Mouse (Mus musculus): ENCODE measurements around the gene Arhgap27.
A peak's percentile ranks its signal among the peaks of the same experiment; 100 is the strongest.

The Arhgap27 gene

GRCm38 (mm10) chr11:103356032-103356571 lies 7.4 kb downstream of the Arhgap27 start:
- peak; percentile 47 for DNase-seq (ENCODE audit: low spot score)

DNA sequence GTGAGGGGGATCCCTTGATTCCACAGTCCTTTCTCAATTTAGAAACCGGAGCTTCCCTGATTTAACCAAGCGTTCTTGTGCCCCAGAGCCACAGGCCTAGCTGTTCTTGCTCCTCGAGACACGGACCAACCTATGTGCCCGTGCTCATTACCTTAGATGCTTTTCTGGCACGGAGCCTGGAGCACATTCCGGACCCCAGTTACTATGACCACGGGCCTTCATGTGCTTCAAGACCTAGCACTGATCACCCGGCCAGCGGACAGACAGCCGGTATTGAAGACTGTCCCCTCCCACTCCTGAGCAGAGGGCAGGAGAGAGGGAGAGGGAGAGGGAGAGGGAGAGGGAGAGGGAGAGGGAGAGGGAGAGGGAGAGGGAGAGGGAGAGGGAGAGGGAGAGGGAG lies 8.2 kb downstream of the Arhgap27 start:
- DNase-seq (ENCODE audit: low spot score), result no peak

DNA sequence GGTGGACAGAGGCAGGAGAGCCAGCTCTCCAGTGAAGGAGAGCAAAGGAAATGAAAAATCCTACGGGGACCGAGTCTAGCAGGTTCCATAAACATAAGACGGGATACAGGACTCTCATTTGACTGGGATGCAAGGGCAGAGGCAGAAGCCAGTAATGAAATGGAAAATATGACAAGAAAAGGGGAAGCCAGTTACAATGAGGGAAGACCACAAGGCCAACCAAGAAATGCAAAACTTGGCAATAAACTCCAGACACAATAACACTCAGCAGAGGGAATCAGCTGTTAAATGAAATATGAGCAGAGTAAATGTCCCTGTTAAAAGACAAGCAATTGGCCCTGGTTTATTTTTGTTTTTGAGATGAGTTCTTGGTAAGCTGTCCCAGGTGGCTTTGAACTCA lies 9.5 kb downstream of the Arhgap27 start:
- DNase-seq (ENCODE audit: low spot score), result no peak

DNA sequence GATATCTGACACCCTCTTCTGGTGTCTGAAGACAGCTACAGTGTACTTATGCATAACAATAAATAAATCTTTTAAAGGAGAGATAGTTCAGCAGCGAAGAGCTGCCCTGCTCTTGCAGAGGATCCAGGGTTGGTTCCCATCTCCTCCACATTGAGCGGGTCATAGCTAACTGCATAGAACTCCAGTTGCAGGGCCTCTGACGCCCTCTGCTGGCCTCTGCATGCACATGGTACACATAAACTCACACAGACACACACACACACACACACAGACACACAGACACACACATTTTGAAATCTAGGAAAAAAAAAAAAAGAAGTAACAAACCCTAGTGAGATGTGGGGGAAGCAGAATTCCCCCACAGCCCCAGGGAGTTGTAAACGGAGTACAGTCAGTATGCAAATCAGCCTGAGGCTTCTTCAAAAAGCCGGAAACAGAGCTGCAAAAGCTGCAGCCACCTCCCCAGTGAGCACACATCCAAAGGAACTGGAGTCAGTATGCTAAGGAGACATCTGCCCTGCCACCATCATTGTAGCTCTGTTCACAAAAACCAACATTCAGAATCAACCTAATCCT lies 11.2 kb downstream of the Arhgap27 start:
- no peak for DNase-seq (ENCODE audit: low spot score)

GRCm38 (mm10) chr11:103350711-103351315 lies 12.7 kb downstream of the Arhgap27 start:
- DNase-seq (ENCODE audit: low spot score), result no peak

DNA sequence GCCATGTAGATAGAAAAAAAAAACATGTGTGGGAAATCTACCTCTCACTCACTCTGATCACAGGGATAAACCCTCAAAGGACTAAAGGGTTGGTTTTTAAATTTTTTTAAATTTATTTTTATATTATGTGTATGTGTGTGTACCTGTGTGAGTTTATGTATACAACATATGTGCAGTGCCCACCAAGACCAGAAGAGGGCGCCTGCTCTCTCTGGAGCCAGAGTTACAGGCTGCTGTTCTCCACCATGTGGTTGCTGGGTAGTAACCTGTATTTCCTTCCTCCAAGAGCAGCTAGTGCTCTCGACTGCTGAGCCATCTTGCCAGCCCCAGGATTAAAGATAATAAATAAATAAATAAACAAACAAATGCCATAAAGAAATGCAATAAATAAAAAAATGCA lies 13.8 kb downstream of the Arhgap27 start:
- no peak for DNase-seq (ENCODE audit: low spot score)

DNA sequence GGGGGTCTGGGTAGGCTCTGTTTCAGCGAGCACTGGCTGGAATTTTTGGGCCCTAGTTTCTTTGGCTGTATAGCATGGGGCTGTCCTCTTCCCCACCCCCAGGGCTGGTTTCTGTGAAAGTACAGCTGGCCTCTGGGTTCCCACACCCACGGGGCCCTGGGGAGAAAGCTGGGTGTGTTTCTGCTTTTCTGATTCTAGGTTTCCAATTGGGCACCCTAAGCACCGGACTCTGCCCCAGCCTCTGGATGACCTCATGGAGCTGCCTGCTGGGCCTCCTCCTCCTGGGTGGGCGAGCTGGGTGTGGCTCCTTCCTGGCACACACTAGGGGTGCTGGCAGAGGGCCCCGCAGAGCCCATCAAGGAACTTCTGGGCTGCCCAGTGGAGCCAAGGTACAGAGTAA lies 16.8 kb downstream of the Arhgap27 start:
- DNase-seq (ENCODE audit: low spot score), result peak; percentile 54

- no peak for DNase-seq (ENCODE audit: low spot score)
Measured at GRCm38 (mm10) chr11:103346236-103346635, 17.3 kb downstream of the Arhgap27 start.

- DNase-seq (ENCODE audit: low spot score), result no peak
Measured at GRCm38 (mm10) chr11:103345408-103346091, 17.9 kb downstream of the Arhgap27 start.

DNA sequence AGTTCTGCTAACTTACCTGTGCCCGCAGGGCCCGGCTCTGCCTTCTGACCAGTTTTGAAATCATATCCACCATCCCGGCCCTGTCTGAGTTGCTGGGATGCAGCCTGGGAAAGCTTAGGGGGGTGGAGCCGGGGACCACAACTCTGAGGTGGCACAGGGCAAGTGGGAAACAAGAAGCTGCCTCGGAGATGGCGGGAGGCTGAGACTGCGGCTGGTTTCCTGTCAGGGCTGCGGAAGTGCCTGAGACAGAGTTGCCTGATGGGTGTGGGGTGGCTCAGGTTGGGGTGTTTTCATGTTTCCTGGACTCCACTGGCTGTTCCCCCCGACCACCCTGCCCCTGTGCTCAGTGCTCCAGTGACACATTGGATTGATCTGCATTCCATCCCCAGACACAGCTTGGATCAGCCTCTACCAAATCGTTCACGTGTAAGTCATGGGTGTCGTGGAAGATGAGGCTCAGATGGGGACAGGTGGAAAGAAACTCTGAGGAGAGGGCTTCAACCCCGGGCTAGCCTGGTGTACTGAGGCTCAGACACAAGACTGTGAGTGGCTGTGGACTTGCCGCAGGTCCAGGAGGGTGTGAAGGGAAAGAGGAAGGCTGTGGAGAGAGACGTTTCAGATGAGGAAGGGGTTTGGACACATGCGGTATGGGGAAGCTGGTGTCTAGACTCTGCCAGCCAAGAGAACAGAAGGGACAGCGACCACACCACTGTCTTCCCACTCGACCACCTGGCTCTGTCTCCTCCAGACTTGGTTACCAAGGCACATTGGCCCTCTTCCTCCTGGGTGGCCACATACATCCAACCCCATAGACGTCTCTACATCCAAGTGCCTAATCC lies 18.8 kb downstream of the Arhgap27 start:
- no peak for DNase-seq (ENCODE audit: low spot score)

GRCm38 (mm10) chr11:103343881-103344280 lies 19.6 kb downstream of the Arhgap27 start:
- DNase-seq (ENCODE audit: low spot score), result no peak

GRCm38 (mm10) chr11:103343063-103343462 lies 20.4 kb downstream of the Arhgap27 start:
- DNase-seq (ENCODE audit: low spot score), result no peak

- peak; percentile 57 for DNase-seq (ENCODE audit: low spot score)
Measured at GRCm38 (mm10) chr11:103340677-103341076, 22.8 kb downstream of the Arhgap27 start.

DNA sequence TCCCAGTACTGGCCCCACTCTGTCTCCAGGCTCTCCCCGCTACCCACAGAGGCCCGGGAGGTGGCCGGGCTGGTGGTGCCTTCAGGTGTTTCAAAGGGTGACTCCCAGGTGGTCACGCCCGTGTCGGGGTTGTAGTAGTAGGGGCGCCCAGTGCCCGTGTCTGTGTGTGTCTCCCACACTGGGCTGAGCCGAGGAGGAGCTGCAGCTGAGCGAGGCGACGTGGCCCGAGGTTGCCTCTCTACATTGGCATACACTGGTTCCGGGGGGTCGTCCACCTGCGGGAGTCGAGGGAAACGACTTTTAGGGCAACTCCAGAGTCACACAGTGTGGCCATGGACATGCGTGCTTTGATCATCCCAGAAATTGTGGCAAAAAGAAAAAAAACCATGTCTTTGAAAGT lies 23.4 kb downstream of the Arhgap27 start:
- DNase-seq (ENCODE audit: low spot score), result no peak

DNA sequence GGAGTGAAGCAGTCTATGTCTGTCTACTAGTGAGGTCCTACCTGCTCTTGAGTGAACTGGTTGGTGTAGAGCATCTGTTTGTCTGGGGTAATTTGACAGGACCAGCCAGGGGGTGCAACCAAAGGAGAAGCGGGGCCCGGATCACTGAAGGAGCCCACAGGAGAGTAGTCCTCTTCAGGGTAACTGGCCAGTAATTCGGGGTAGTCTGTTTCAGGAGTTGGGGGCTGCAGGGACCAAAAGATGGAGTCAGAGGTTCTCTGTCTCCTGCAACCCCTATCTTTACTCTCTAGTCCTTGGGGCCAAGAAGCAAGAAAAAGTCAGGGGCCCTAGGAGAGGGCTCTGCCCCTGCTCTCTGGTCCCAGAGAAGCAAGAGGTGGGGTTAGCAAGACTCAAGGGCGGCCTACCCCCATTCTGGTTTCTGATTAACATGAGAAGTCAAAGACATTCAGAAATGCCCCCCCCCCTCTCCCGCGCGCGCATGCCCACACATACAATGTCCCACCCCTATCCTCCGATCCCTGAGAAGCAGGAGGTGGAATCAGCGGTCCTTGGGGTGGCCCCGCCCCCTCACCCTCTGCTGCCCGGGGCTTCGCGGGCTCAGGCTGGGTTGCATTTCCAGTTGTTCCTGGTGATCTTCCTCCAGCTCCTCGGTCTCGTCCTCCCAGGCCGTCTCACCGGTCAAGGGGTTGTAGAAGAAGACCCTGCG lies 23.9 kb downstream of the Arhgap27 start:
- peak; percentile 59 for DNase-seq (ENCODE audit: low spot score)

- no peak for DNase-seq (ENCODE audit: low spot score)
Measured at GRCm38 (mm10) chr11:103338671-103339070, 24.8 kb downstream of the Arhgap27 start.

GRCm38 (mm10) chr11:103338119-103338518 lies 25.4 kb downstream of the Arhgap27 start:
- DNase-seq (ENCODE audit: low spot score), result no peak

DNA sequence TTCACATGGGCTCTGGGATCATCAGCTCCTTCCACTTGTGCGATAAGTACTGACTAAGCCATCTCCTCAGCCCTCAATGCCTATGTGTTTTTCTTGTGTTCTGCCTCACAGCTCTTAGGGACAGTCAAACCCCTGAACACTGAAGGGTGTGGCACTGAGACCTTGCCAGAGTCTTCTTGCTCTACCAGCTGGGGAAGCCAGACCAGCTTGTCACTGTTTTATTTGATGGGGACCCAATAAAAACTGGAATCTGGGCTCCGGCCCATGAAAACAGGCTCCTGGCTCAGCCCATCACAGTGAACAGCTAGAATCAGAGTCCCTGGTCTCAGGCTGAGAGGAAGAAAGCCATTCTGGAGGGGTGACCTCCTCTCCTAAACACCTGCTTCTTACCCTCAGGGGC lies 26.3 kb downstream of the Arhgap27 start:
- DNase-seq (ENCODE audit: low spot score), result peak; percentile 67

DNA sequence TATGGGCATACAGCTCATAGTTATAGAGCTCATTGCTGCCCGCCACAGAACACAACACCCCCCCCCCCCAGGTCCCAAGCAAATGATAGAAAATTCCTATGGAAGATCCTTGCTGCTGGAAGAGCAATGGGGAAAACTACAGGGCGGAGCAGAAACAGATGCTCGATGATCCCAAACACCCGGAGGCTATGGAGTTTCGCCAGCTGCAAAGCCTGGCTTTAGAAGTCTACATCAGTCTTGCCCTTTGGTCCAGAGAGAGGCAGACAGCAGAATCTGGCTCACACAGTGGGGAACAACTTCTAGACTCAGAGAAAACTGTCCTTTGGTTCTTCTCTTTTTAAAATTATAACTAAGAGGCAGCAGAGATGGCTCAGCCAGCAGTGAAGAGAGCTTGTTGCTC lies 27.9 kb downstream of the Arhgap27 start:
- peak; percentile 58 for DNase-seq (ENCODE audit: low spot score)

GRCm38 (mm10) chr11:103334925-103335324 lies 28.6 kb downstream of the Arhgap27 start:
- peak; percentile 85 for DNase-seq (ENCODE audit: low spot score)

DNA sequence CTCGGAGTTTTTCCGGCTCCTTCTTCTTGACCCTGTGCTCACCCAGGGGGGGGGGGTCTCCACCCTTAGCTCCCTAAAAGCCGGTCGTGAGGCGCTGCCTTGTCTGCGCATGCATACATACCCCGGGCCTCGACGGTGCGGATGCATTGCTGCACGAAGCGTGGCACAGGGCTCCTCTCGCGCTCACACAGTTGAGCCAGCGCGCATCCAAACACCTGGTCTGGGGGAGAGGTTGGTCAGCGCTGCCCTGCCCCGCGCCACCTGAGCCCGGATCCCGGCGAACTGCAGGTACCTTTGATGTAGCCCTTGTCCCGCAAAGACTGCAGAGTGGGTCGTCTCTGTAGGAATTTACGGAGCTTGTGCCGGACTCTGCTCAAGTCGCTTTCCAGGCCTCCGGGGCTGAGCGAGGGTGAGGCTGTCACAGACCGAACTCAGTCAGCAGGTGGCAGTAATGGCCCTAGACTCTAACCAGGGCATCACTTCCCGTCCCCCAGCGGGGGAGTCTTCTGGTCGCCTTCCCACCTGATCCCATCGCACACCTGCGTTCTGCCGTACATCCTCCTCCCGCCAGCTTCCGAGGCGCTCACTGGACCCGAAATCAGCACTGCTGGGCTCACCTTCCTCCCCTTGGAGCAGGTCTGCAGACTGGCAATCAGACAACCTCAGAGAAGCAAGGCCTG lies 29.6 kb downstream of the Arhgap27 start:
- peak; percentile 70 for DNase-seq (ENCODE audit: low spot score)
